Mouse (Mus musculus): ENCODE data around the gene Trhde.

DNA sequence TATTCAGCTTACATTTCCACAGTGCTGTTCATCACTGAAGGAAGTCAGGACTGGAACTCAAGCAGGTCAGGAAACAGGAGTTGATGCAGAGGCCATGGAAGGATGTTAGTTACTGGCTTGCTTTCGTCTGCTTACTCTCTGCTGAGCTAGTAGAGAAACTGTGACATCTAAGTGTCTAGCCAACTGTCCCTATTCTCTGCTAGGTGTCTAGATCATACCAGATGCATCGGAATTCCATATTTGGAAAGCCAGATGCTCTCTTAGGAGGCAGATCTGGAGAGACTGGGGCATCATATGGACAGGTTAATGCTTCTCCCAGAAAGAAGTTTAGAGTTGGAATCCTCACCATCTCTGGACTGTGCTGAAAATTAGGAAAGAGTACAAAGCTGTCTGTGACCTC, 386.4 kb downstream of the Trhde start:
- TF ChIP-seq POLR2A (IDR thresholded peaks at IDR 0.05; ENCODE audit: insufficient read depth, low read depth, low read length), result no peak
- TF ChIP-seq CTCF (IDR thresholded peaks at IDR 0.05; ENCODE audit: insufficient read depth, low read depth, low read length), result no peak

All from olfactory bulb, adult 2 months (tissue).